Mouse (Mus musculus) heart, embryonic 14.5 days (tissue): Measurements from ENCODE around the gene Foxk1. TPM values are rescaled to one million over a fixed set of nuclear protein-coding genes. Genes with fewer than 3 reads are reported as not detected.

Source experiments
- ATAC-seq: fragments of 200-750 bp; cut with Nextera tagmentation; 2 replicates; pipeline ENCODE4 v1.8.0; 2017; ENCODE audit warnings: low read depth, moderate TSS enrichment; ENCODE audit not compliant: insufficient number of reproducible peaks, insufficient read depth, low FRiP score
- H3K27ac ChIP-seq, 2 experiments: fragments of 200-500 bp in 1 of 2; fragments of 300-500 bp in 1 of 2; sonication (generic) in 1 of 2; replicated peaks in 1 of 2; 2 replicates each; pipeline ENCODE4 v1.5.1; 2012 to 2014; ENCODE audit warnings: low read depth in 2 of 2, low read length in 2 of 2, control low read depth in 1 of 2, mild to moderate bottlenecking in 1 of 2, mixed read lengths in 1 of 2; ENCODE audit not compliant: control insufficient read depth in 1 of 2, insufficient read depth in 1 of 2
- H3K27me3 ChIP-seq: fragments of 300-500 bp; sonication (generic); 2 replicates; pipeline ENCODE4 v1.6.1; 2014; ENCODE audit warnings: mild to moderate bottlenecking, low read length, control low read depth; ENCODE audit not compliant: control insufficient read depth, insufficient read depth
- H3K36me3 ChIP-seq: fragments of 300-500 bp; sonication (generic); 2 replicates; pipeline ENCODE4 v1.6.1; 2014; ENCODE audit warnings: mild to moderate bottlenecking, control low read depth, low read length, mixed read lengths; ENCODE audit not compliant: control insufficient read depth, insufficient read depth
- H3K4me1 ChIP-seq, 2 experiments: fragments of 200-500 bp in 1 of 2; fragments of 300-500 bp in 1 of 2; sonication (generic) in 1 of 2; 2 replicates each; pipeline ENCODE4 v1.6.1; 2012 to 2014; ENCODE audit warnings: low read length in 2 of 2, control low read depth in 1 of 2, mixed read lengths in 1 of 2; ENCODE audit not compliant: control insufficient read depth in 2 of 2, insufficient read depth in 2 of 2
- H3K4me2 ChIP-seq: fragments of 300-500 bp; sonication (generic); 2 replicates; pipeline ENCODE4 v1.6.1; 2014; ENCODE audit warnings: mild to moderate bottlenecking, low read length
- H3K4me3 ChIP-seq, 2 experiments: fragments of 200-500 bp in 1 of 2; fragments of 300-500 bp in 1 of 2; sonication (generic) in 1 of 2; 2 replicates each; pipeline ENCODE4 v1.5.1; 2012 to 2014; ENCODE audit warnings: low read length in 2 of 2, mild to moderate bottlenecking in 2 of 2, control low read depth in 1 of 2, low read depth in 1 of 2, moderate library complexity in 1 of 2; ENCODE audit not compliant: control insufficient read depth in 1 of 2, insufficient read depth in 1 of 2
- H3K9ac ChIP-seq: fragments of 300-500 bp; sonication (generic); 2 replicates; pipeline ENCODE4 v1.6.1; 2014; ENCODE audit warnings: mild to moderate bottlenecking, low read length
- H3K9me3 ChIP-seq: fragments of 300-500 bp; sonication (generic); 2 replicates; pipeline ENCODE4 v1.6.1; 2016; ENCODE audit warnings: low read length, control low read depth; ENCODE audit not compliant: control insufficient read depth
- WGBS: fragments of 180-500 bp; shearing (Covaris S2); extraction: QIAGEN DNeasy Blood & Tissue Kit; methylation state at CpG from one replicate; pipeline ENCODE4 v1.1.7; 2014; 5-methylcytosine and 5-hydroxymethylcytosine counted together
- polyA plus RNA-seq: library from polyadenylated mRNA; unstranded; fragments of >200 nt; fragmentation: Nextera tagmentation; extraction: Ambion mirVana; gene quantifications from 2 replicates; pipeline ENCODE4 v1.2.1, GENCODE M21; 2014

The Foxk1 gene
- polyA plus RNA-seq, 1 experiment from 2014 or later, result 5.3 TPM

DNA sequence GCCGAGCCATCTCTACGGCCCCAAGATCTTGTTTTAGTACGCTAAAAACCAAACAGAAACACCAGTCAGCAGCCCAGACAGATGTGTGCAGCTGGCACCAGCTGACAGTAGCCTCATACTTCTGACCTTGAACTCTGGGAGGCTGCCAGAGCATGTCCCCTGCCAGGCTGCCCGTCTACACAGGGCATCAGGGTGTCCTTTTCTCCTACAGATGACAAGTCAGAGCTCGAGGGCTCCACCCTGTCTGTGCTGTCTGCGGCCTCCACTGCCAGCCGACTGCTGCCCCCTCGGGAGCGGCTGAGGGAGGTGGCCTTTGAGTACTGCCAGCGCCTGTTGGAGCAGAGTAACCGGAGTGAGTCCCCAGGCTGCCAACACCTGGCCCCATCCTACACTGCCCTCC lies 68.5 kb downstream of the Foxk1 start:
- Histone ChIP-seq H3K9ac (no peak overlapping the region), H3K27me3 (no peaks in the 10 kb centered on the region), H3K4me2 (no peak overlapping the region), H3K9me3 (no peaks in the 10 kb centered on the region), H3K4me1 (peaks cover 0 to 3% of the 10 kb centered on the region in 2 experiments; a peak in 1 of 4 replicates), H3K27ac (no peak overlapping the region), H3K4me3 (no peak overlapping the region), H3K36me3 (peaks cover 63% of the 10 kb centered on the region)
- no peak for ATAC-seq
- 88% methylated on average over 11 of the region's 11 CpGs for WGBS

- H3K27ac ChIP-seq, result no peak overlapping the region
- H3K4me1 ChIP-seq, result peaks cover 0 to 6% of the 10 kb centered on the region in 2 experiments; a peak in 1 of 4 replicates
- no peaks in the 10 kb centered on the region for H3K27me3 ChIP-seq
- H3K4me2 ChIP-seq, result no peak overlapping the region
- H3K36me3 ChIP-seq, result peaks cover 60% of the 10 kb centered on the region
- H3K4me3 ChIP-seq, result no peak overlapping the region
- ATAC-seq, result no peak
- no peak overlapping the region for H3K9ac ChIP-seq
- 69% methylated on average over 10 of the region's 10 CpGs for WGBS
- H3K9me3 ChIP-seq, result no peaks in the 10 kb centered on the region
Measured at GRCm38 (mm10) chr5:142473696-142474095, 72.4 kb downstream of the Foxk1 start.

DNA sequence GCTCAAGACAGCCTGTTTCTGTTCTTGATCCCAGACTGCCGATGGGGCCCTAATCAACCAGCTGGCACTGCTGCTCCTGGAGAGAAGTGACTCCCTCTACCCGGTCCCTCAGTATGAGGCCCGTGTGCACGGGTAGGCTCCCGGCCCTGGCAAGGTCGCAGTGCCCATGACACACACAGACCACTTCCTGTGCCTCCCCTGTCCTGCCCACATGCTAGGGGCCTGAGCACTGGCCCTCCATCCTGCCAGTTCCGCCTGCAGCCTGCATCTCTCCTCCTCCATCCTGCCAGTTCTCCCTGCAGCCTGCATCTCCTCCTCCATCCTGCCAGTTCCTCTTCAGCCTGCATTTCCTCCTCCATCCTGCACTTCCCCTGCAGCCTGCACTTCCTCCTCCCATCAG lies 74.4 kb downstream of the Foxk1 start:
- Histone ChIP-seq H3K27ac (no peak overlapping the region), H3K4me3 (no peak overlapping the region), H3K36me3 (peaks cover 41% of the 10 kb centered on the region), H3K4me1 (peaks cover 2 to 10% of the 10 kb centered on the region in 2 experiments; a peak in 3 of 4 replicates), H3K27me3 (no peaks in the 10 kb centered on the region), H3K9me3 (no peaks in the 10 kb centered on the region), H3K4me2 (no peak overlapping the region), H3K9ac (no peak overlapping the region)
- ATAC-seq, result no peak
- WGBS, result 82% methylated on average over 7 of the region's 7 CpGs

- H3K4me2 ChIP-seq, result no peak overlapping the region
- peaks cover 2 to 10% of the 10 kb centered on the region in 2 experiments; a peak in 3 of 4 replicates for H3K4me1 ChIP-seq
- no peaks in the 10 kb centered on the region for H3K27me3 ChIP-seq
- 61% methylated on average over 12 of the region's 12 CpGs for WGBS
- H3K9me3 ChIP-seq, result no peaks in the 10 kb centered on the region
- H3K4me3 ChIP-seq, result no peak overlapping the region
- peaks cover 28% of the 10 kb centered on the region for H3K36me3 ChIP-seq
- ATAC-seq, result no peak
- no peak overlapping the region for H3K27ac ChIP-seq
- no peak overlapping the region for H3K9ac ChIP-seq
Measured at GRCm38 (mm10) chr5:142477346-142477745, 76.0 kb downstream of the Foxk1 start.

GRCm38 (mm10) chr5:142477866-142478615 lies 76.7 kb downstream of the Foxk1 start:
- H3K4me2 ChIP-seq, result no peak overlapping the region
- H3K36me3 ChIP-seq, result peaks cover 23% of the 10 kb centered on the region; the same call in 1 of the 2 replicates
- peaks cover 2 to 10% of the 10 kb centered on the region in 2 experiments; a peak in 3 of 4 replicates for H3K4me1 ChIP-seq
- H3K27me3 ChIP-seq, result no peaks in the 10 kb centered on the region
- no peak overlapping the region for H3K4me3 ChIP-seq
- no peak overlapping the region for H3K27ac ChIP-seq
- H3K9ac ChIP-seq, result no peak overlapping the region
- ATAC-seq, result no peak
- H3K9me3 ChIP-seq, result no peaks in the 10 kb centered on the region
- 76% methylated on average over 5 of the region's 5 CpGs for WGBS

DNA sequence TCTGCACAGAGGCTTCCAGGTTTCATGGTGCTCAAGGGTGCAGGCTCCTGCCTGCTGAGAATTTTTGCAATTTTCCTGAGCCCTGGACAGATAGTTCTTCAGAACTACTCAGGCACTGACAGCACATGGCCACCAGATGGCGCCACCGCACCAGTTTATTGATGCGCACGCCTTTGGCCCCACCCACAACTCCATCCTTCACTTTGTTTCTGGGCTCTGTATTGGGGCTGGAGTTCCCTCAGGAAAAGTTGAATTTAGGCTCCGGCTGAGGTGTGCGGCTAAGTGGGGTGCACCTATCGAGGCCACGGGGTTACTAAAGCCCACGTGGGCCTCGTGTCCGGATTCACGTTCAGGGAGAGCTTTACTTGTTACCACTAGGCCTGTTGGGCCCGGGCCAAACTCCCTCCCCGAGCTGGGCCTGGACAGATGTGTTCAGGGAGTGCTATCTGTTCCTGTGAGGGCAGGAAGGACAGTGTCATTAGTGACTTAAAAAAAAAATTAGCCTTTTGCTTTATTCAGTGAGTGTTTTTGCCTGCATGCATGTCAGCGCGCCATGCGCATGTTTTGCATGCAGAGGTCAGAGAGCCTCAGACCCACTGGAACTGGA lies 77.6 kb downstream of the Foxk1 start:
- peak overlapping the region in 1 of 2 experiments; percentile 27; a peak in 2 of 4 replicates for H3K4me3 ChIP-seq

DNA sequence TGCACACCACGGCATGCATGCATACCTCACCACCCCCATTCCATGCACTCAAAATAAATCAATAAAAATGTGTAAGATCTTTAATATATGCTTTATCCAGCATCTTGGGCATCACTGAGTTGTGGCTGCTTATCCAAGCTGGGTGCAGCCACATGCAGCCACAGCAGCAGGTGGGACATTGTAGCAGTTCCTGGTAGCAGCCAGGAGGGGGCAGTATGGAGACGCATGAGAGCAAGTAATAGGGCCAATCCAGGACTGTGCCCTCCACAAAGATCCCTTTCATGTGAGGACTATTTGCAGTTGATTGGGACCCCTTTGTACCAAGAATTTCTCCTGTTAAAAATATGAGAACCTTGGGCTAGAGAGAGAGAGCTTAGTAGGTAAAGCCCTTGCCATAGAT lies 81.2 kb downstream of the Foxk1 start:
- 63% methylated on average over 2 of the region's 2 CpGs for whole genome bisulfite sequencing
- H3K9ac ChIP-seq, result no peak overlapping the region
- H3K4me1 ChIP-seq, result peaks cover 2 to 10% of the 10 kb centered on the region in 2 experiments; a peak in 3 of 4 replicates
- no peaks in the 10 kb centered on the region for H3K9me3 ChIP-seq
- H3K27ac ChIP-seq, result no peak overlapping the region
- H3K4me2 ChIP-seq, result no peak overlapping the region
- no peak for ATAC-seq
- H3K4me3 ChIP-seq, result no peak overlapping the region
- no peaks in the 10 kb centered on the region for H3K27me3 ChIP-seq
- H3K36me3 ChIP-seq, result no peaks in the 10 kb centered on the region

More for the DNA sequence above, 77.6 kb downstream of the Foxk1 start:
- Histone ChIP-seq H3K4me1 (peaks cover 2 to 10% of the 10 kb centered on the region in 2 experiments; a peak in 3 of 4 replicates), H3K27me3 (no peaks in the 10 kb centered on the region), H3K4me2 (peak overlapping the region; percentile 47), H3K9me3 (no peaks in the 10 kb centered on the region), H3K9ac (peak overlapping the region; percentile 47; the same call in 1 of the 2 replicates), H3K36me3 (peaks cover 21% of the 10 kb centered on the region; the same call in 1 of the 2 replicates), H3K27ac (no peak overlapping the region)
- ATAC-seq, result no peak
- WGBS, result 27% methylated on average over 17 of the region's 17 CpGs
